Mouse (Mus musculus): Measurements from ENCODE around the gene Fhit.
A peak's percentile ranks its signal among the peaks of the same experiment; 100 is the strongest.

Gene Fhit

DNA sequence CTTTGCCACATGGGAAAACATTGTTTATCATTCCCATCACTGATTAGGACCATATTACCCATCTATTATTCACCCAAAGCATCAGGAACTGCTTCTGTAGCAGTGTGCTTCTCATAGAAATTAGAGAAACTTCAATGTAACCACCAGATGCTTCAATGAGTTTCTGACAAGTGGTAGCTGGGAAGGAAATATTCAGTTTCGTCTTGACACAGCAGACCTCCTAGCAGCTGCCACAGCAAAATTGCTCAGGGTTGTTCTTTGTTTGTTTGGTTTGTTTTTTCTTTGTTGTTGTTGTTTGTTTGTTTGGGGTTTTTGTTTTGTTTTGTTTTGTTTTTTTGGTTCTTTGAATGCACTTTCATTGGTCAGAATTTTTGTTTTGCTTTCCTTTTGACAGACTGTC lies 798.5 kb downstream of the Fhit start:
- no peak for DNase-seq (ENCODE audit: low spot score)

GRCm38 (mm10) chr14:10345905-10346304 lies 815.9 kb downstream of the Fhit start:
- no peak for DNase-seq (ENCODE audit: low spot score)

DNA sequence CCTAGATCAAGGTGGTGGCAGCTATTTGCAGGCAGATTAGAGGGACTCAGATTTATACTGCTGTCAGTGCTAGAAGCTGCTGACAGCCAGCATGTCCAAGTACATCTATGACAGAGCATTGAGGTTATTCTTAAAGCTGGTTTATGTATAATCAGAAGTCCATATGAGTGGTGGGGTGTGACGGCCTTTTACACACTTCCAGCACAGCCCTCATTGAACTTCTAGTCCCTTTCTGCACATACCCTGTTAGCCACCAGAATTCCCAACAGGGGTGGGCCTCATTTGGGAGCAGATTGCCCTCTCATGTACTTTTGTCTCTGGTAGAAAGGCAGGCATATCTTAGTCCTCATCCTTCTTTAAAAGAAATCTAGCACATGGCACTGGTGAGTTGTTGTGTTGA lies 817.8 kb downstream of the Fhit start:
- DNase-seq (ENCODE audit: low spot score): no peak

DNA sequence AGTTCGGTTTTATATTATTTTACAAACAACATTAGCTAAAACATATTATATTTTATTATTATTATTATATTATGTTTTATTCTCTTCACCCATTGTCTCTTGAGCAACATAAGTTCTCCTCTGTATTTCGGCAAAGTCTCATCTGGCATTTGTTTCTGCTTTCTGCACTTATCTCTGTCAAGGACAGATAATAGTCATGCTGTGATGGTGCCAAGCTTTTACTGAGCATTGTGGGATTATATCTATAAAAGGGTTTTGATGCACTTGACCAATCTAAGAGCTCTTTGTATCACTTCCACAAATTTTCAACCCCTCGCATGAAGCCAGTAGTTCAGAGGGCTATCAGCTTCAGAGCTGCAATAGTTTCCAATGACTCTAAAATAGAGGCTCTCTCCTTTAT lies 845.1 kb downstream of the Fhit start:
- DNase-seq (ENCODE audit: low spot score): no peak

GRCm38 (mm10) chr14:10312190-10312589 lies 849.6 kb downstream of the Fhit start:
- no peak for DNase-seq (ENCODE audit: low spot score)

DNA sequence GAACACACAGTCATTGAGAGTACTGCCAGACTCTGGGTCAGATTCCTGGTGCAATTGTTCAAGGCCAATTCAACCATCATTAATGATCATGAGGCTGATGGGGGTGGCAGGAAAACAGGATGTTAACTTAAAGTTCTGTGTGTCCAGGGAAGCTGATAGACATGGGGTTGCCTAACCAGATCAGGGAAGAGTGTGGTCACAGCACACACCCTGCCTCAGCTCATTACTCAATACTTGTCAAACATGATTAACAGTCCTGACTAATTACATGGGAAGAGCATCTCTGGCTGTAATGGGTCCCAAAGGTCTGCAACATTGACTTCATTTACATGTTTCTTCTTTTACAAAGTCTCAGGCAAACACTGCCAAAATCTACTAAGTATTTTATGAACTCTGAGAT lies 856.5 kb downstream of the Fhit start:
- no peak for DNase-seq (ENCODE audit: low spot score)

GRCm38 (mm10) chr14:10301497-10301896 lies 860.3 kb downstream of the Fhit start:
- no peak for DNase-seq (ENCODE audit: low spot score)

DNA sequence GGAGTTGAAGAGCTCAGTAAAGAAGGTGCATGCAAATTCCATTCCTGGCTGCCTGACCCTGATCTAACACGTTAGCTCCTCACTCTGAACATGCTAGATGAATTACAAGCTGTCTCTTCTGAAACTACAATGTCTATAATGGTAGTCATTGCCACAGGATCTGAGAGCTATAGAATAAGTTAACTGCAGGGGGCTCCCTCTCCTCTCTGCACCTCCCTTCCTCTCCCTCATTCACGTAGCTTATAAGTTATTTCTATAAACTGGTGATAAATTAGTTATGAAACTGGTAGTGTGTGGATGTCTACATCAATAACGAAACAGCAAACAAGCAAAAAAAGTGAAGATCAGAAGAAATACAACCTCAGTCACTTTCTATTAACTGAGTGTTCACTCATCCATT lies 860.9 kb downstream of the Fhit start:
- DNase-seq (ENCODE audit: low spot score): no peak

DNA sequence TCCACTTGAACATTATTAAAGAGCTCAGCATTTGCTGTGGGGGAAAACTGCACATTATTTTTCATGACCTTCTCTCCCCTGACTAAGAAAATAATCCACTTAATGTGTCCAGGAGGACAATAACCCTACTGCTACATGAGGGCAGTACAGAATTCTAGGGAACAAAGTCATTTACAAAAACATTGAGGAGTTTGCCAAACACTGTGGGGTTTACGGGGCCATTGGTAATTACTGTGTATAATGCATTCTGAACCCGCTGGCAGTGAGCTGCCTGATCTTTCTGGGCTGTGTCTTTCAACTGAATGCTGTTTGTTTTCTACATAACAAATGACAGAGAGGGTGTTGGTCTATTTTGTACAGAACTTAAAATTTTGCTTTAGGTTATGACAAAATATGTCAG lies 862.8 kb downstream of the Fhit start:
- DNase-seq (ENCODE audit: low spot score): no peak

- DNase-seq (ENCODE audit: low spot score): no peak
Observed at GRCm38 (mm10) chr14:10289043-10289442, 872.8 kb downstream of the Fhit start.

DNA sequence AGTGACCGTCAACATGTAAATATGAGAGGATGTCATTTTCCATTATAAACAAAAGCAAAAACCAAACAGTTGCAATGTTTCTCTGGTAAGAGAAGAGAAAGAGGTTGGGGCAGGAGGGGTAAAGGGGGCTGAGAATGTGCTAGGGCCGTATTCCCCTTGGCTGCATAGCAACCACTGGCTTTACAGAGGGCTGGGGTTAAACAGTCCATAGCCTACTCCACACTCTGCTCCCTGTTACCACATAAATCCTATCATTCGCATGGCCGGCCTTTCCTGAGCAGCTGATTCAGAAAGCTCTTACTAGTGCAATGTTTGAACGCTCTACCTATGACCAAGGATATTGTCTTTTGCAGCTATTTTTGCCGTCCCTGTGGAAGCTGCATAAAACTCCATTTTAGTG lies 875.8 kb downstream of the Fhit start:
- DNase-seq (ENCODE audit: low spot score): no peak

GRCm38 (mm10) chr14:10228708-10229107 lies 933.1 kb downstream of the Fhit start:
- DNase-seq (ENCODE audit: low spot score): no peak

GRCm38 (mm10) chr14:10221847-10222246 lies 940.0 kb downstream of the Fhit start:
- peak; percentile 4 for DNase-seq (ENCODE audit: low spot score)

DNA sequence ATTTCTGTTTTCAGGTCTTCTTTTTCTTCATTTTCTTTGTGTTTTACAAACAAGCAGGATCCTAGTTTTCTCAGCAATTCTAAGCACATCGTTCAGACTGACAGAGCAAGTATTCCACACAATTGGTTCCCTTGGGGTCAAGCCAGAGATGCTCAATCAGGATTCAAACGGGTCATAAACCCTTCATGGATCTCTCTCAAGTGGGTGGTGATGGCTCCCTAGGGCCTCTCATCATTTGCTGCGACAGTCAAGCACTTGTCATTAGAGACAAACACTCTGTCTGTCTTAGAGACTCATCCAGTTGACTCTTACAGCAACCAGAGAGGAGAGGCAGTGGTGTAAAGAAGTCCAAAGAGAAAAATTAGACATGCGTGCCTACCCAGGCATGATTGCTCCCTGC lies 948.6 kb downstream of the Fhit start:
- no peak for DNase-seq (ENCODE audit: low spot score)

DNA sequence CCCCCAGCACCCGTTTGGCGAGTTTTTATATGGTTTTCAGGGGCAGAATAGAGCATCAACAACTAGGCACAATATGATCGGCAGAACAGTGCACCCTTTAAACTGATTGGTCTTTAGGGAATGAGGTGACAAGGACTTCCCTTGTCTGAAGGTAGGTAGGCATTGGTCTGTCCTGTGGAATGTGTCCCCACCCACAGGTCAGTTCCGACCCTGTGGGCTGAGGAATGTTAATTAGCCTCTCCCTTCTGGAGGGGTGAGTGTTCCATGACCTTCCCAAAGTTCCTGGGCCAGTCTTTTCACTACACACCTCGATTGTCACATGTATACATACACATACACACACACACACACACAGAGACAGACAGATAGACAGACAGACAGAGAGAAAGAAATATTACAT lies 950.7 kb downstream of the Fhit start:
- DNase-seq (ENCODE audit: low spot score): no peak

DNA sequence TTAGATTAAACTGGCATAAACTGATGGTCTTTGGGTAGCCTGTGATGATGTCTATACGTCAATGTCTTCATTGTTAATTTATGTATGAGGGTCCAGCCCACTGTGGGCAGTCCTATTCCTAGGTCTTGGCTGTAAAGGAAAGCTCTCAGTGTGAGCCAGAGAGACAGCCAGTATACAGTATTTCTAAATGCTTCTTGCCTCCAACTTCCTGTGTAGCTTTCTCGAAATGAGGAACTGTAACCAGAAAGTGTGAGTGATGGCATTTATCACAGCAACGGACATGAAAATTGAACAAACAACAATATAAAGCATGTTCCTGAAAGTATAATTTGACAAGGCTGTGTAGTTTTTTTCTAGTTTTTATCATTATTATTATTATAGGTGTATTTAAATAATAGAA lies 952.8 kb downstream of the Fhit start:
- DNase-seq (ENCODE audit: low spot score): no peak

DNA sequence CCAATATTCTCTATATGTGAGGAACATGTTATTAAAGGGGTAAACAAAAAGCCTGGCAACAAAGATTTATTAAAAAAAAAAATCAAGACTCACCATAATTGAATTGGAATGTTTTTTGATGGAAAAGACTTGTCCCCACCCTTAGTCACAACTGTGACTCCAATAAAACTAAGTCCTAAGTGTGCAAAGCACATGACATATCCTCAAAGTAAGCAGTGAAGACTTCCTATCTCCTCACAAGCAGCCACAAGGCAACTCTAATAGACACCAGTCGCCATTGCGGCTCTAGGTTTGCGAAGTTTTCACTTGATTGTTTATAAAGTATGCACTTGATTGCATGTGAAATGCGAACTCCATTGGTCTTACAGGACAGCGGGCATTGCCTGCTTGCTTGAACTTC lies 956.1 kb downstream of the Fhit start:
- no peak for DNase-seq (ENCODE audit: low spot score)

DNA sequence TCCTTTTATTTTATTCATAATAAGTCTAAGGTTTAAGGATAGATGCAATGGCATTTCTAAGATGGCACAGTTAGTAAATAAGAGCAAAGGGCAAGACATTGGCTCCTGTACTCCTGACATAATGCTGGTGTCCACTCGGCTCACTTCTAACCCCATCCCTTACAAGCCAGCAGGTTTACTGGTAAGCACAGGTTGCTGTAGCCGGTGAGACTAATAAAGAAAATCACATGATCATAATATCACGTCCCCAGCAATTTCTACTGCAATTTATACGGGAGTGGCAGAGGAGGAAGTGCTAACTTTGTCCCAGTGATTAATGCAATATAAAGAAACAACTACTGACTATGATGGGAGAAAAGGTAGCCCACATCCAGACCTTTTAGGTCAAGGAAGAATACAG lies 956.5 kb downstream of the Fhit start:
- no peak for DNase-seq (ENCODE audit: low spot score)

- no peak for DNase-seq (ENCODE audit: low spot score)
Observed at GRCm38 (mm10) chr14:10194130-10194529, 967.7 kb downstream of the Fhit start.

DNA sequence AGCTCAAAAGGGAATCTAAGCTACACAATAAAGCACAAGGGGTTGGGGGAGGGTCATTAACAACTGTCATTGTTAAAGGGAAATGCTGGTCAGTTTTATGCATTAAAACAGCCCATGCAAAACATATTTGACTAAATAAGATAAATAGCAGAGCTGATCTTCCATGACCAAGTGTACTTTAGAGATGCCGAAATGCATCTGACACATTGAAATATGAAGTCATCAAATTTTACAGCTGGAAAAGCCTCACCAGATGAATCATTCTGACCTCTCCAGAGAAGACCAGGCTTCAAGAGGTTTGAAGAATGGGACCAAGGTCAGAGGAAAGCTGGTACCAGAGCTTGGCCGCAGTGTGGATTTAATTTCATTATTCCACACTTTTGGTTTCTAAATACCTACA lies 990.1 kb downstream of the Fhit start:
- no peak for DNase-seq (ENCODE audit: low spot score)

- DNase-seq (ENCODE audit: low spot score): peak; percentile 3
Observed at GRCm38 (mm10) chr14:10166641-10167429, 995.0 kb downstream of the Fhit start.

GRCm38 (mm10) chr14:10149872-10150271 lies 1012.0 kb downstream of the Fhit start:
- no peak for DNase-seq (ENCODE audit: low spot score)

- DNase-seq (ENCODE audit: low spot score): no peak
Observed at GRCm38 (mm10) chr14:10139311-10139710, 1022.5 kb downstream of the Fhit start.

- no peak for DNase-seq (ENCODE audit: low spot score)
Observed at GRCm38 (mm10) chr14:10133873-10134272, 1028.0 kb downstream of the Fhit start.
